Mouse (Mus musculus) thymus, adult 2 months (tissue): ENCODE results near the gene E030030I06Rik.

ENCODE experiments used
- CTCF ChIP-seq: fragments of 200-500 bp; IDR thresholded peaks from 2 replicates; pipeline ENCODE4 v1.5.1; 2012; ENCODE audit warnings: mild to moderate bottlenecking, control low read depth, low read length, moderate library complexity, borderline replicate concordance; ENCODE audit not compliant: control insufficient read depth, poor library complexity, insufficient read depth; ENCODE audit errors: extremely low read depth
- POLR2A ChIP-seq: fragments of 200-500 bp; IDR thresholded peaks from 2 replicates; pipeline ENCODE4 v1.6.1; 2012; ENCODE audit warnings: mild to moderate bottlenecking, low read length, control low read depth, moderate library complexity; ENCODE audit not compliant: control insufficient read depth, poor library complexity, insufficient read depth; ENCODE audit errors: extremely low read depth

- no peak for TF ChIP-seq CTCF
- no peak for TF ChIP-seq POLR2A
These were observed 78.5 kb downstream of the E030030I06Rik start for GRCm38 (mm10) chr10:22070576-22070975.
